Mouse (Mus musculus) adipocyte (in vitro differentiated cells): ENCODE measurements at regions not wholly inside any gene's neighbourhood (a gene's known extent, or its start where the extent isn't known, plus 50 kb on each side); places are given as distances from the start of the nearest gene placed in this dataset.

Experiments used
- DNase-seq: peaks from one replicate; pipeline ENCODE4 v3.0.0-alpha.2; 2016; ENCODE audit warnings: low spot score

DNA sequence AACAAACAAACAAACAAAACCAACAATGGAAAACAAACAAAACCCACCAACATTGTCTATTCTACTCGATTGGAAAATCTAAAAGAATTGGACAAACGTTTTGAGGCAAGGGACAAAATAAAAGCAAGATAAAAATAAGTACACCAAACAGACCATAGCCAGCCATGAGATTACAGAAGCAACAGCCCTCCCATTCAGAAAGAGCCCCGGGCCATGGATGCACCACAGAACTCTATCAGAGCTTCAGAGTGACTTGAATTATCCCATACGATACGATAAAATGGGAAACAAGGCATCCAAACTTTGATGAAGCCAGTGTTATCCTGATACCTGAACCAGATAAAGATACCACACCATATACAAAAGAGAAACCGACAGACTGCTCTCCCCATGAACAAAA is 68.7 kb downstream of the Npepl1 start:
- DNase-seq: no peak

DNA sequence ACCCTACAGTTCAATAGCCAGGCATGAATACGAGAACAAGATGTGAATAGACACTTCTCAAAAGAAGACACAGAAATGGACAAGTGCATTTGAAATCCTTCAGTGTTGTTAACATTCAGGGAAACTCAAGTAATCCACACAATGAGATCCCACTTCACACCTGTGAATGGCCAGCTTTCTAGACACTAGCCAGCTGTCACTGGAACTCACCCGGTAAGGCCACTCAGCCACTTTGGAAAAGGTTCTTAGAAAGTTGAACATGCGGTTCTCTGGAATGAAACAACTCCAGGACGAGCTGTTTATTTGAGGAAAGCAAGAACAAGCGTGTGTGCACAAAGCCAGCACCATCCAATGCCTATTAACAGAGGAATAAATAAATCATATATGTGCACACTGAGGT is 74.6 kb downstream of the Npepl1 start:
- no peak for DNase-seq

DNA sequence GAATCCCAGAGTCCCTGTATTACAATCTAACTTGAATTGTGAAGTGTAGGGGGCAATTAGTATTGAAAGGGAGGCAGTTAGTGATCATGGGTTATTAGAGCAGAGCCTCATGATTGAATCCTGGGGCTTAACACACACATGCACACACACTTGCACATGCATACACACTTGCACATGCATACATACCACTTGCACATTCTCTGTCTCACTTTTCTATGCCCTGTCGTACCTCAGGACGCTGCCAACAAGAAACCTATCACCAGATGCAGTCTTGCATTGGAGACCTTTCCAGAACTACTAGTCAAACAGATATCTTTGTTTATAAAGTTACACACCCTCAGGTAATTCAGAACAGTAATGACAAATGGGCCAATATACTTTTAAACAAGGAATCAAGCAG is 80.9 kb downstream of the Npepl1 start:
- DNase-seq: no peak

DNA sequence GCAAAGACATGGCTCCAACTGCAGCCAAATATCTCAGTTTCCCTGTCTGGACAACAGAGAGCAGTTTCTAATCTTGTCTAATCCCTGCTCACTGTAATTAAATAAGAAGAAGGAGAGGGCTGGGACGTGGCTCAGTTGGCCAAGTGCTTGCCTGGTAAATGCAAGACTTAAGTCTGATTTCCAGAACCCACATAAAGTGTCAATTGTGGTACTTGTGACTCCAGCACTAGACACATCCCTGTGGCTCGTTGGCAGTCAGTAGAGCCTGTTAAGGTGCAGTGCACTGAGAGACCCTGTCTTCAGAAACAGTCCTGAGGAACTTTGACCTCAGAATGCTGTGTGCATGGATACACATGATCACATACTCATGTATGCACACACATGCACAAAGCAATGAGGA is 81.4 kb downstream of the Npepl1 start:
- no peak for DNase-seq

DNA sequence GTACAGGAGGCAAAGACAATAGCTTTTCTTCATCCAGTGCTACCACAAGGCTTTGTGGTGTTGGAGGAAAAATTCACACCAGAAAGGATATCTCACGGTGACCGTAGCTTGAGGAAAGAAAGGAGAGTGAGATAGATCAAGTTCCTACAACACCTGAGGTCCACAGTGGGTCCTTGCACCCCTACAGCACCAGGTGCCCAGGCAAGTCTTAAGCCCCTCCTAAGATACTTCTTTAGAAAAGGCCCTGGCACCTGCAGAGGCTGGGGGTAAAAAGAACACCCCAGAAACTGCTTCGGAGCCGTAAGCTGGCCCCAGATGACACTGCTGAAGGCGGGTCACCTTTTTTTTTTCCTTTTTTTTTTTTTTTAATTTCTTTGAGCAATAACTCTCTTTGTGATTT is 81.9 kb downstream of the Npepl1 start:
- DNase-seq: no peak

DNA sequence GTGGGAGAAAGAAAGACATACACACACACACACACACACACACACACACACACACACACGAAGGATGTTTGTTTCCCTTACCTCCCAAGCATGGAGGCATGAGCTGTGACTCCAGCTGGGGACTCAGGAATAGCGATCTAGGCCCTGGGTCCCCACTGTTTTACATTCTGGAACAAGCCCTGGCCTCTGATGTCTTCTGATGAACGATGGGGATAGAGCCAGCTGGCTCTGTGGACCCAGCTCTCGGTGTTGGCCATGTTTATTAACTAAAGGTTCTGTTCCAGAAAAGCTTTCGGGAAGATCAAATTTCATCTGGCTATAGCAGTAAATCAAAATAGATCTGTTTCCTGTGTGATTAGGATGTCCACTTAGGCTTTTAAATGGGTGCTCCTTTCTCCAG is 83.4 kb downstream of the Npepl1 start:
- peak; percentile 16 for DNase-seq

DNA sequence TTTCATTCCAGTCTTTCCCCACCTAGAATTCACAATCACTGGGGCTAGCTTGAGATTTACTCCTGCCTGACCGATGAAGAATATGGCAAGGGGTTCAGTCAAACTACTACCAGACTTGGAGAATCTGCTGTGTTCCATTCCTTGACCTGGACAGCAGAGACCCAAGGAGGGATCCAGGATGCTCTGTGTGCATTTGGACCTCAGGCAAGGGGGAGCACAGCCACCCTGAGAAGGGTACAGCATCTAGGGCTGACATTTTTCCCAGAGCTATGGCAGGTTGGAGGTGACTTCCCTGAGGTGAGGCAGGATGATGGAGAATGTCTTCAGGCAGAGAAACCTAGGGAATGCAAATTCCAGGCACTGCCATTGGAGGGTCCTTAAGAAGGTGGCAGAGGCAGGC is 85.5 kb downstream of the Npepl1 start:
- DNase-seq: no peak

DNA sequence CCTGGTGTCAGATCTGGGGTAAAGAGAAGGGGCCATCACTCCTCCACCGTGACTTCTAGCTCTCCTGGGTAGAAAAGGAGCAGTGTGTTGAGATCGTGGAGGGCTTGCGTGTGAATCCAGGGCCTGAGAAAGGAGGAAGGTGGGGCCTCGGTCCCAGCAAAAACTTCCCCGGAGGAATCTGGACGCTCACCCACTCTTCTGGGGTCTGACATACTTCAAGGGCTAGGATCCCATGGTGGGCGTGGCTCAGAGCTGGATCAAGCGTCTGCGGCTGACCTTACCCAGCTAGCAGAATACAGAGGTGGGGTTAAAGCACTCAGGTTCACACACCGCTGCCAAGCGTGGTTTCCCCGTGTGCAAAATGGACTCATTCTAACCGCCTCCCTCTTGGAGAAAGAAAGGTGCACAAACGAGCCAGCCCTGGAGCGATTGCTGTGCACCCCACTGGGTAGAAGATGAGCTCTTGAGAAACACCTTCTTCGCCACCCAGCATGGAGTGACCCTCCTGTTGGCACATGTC is 86.6 kb downstream of the Npepl1 start:
- DNase-seq: no peak

DNA sequence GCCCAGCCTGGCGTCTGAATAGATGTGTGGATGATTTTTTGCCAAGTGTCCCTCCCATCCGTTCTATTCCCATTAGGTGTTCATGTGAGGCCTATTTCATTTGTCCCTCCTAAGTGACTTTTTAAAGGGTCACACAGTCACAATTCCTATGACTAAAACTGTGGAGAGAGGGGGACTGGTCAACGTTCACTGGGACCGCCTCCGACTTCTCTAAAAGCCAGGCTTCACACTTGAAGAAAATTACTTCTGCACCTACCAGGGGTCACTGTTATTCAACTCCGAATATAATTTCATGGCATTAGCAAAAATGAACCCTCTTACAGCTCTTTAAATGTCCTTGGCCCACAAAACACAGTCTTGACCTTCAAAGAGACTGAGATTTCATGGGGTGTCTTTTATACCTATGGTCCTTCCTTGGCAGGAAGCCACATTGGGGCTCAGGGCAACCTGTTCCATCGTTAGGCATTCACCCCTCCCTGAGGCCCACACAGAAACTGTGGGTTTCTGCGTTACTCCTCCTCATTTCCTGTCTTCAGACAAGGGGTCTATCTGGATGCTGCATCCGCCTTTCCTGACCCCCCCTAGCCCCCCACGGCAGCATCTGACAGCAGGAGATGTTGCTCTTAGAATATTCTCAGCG is 86.7 kb upstream of the Gnas start:
- DNase-seq: no peak

DNA sequence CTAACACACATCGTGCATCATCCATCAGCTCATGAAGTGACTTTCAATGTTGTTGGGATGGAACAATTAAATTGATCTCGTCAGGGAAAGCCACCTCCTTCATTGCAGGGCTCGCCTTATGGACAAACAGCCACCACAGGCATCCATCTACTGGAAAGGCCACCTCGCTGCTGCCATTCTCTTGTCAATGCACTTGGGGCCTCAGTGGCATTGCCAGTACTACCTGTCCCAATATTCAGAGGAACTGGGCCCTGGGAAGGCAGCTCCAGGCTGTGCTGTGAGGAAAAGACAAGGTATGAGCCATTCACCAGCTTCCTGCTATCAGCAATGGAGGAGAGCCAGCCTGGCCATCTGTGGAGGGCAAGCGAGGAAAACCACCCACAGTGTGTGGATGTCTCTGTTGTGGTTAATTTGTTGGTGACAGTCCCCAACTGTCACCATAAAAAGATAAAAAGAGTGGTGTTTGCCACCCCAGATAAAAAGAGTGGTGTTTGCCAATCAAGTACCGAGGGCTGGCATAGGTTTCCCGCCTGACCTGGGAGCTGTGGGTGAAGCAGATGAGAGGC is 85.6 kb upstream of the Gnas start:
- no peak for DNase-seq

DNA sequence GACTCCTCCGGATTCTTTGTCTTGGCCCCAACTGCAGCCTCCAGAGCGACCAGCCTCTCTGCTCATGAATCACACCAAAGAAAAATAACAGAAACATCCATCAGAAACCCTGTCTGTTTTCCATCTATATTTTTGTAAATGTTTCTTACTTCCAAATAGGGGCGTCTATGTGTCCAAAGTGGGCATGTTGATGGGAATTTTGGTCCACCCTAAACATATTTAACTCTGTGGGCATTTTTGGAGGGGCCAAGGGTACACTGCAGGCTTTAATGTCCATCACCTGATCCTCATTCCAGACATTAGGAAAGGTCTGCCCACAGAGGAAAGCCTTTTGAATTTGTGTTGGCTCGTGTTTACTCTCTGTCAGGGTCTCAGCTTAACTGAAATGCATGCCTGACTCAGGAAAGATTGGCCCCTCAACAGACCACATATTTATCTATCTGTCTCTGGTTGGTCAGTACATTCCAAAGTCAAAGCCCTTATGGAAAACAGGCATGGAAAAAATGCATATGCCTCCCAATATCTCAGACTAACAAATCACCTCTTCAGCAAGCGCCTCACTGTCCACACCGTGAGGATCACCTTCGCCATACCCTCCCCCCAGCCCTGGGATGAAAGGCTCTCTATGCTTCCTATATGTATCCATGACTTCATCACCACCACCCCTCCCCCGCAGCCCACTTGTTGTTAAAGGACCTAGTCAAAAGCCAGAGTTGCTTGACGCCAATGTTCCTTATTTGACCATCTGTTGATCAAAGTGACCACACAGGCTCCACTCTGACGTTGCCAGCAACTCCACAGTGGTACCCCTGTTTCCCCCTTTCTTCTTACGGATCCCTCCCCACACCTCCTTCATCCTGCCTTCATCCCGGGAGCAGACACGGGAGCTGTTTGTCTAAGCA is 83.9 kb upstream of the Gnas start:
- no peak for DNase-seq

DNA sequence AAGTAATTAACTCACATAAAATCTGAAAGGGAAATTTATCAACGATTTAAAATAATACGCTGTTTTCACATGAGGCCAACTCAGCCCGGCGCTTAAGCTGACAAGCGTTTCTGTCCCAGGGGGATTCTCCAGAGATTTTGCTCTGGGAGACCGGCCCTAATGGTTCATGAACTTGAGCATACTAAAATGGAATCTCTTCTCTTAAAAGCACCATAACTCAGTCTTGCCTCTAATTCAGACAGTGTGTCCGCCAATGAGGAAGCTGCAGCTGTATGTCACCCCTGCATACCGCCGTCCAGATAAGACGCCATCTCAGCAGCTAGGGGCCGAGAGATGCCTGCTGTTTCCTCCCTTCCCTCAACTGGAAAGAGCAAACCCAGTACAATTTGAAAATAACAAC is 80.7 kb upstream of the Gnas start:
- DNase-seq: no peak

DNA sequence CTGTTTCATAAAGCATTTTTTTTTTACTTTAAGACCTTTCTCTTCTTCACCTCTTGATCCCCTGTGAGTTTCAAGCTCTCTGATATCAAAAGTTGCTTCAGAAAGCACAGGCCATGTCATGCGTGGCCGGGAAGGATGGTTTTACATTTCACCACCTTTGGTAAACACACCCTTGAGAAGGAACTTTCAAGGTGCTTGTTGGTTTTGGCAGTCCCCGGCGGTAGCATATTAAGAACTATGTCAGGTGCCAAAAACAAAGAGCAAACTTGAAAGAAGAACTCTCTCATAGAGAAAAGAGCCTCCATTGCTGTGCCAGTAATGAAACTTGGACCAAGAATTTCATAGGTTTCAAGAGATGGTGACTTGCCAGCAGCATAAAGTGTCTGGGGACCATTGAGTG is 72.4 kb upstream of the Gnas start:
- DNase-seq: no peak

DNA sequence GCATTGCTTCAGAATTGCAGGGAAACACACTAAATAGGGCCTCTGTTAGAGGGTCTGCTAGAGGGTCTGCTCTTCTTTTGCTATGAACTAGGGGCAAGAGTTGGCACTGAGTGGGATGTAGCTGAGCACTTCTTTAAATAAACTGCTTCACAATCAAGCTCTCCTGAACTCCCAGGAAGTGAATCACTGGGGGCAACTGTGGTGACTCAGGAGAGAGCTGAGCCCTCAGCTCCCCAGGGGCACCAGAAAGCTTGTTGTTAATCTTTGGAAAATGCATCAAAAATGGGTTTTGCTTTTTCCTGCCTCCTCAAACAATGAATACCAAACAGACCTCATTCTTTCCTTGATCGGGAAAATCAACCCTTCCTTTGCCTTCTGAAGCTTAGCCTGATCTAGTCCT is 57.5 kb upstream of the Gnas start:
- no peak for DNase-seq
